Mouse (Mus musculus) right cerebral cortex, postnatal 4 days (tissue): ENCODE results near the gene Clcf1.
"Not testable (repeated sequence)": the region's sequence is repeated elsewhere in the genome, so short reads cannot be mapped to it uniquely, and the experiment has no call there.

Experiments
- DNase-seq: peaks from one replicate; pipeline ENCODE4 v3.0.0-alpha.2; 2022

The Clcf1 gene

GRCm38 (mm10) chr19:4219943-4220342, 5.9 kb downstream of the Clcf1 start:
- no peak for DNase-seq

DNA sequence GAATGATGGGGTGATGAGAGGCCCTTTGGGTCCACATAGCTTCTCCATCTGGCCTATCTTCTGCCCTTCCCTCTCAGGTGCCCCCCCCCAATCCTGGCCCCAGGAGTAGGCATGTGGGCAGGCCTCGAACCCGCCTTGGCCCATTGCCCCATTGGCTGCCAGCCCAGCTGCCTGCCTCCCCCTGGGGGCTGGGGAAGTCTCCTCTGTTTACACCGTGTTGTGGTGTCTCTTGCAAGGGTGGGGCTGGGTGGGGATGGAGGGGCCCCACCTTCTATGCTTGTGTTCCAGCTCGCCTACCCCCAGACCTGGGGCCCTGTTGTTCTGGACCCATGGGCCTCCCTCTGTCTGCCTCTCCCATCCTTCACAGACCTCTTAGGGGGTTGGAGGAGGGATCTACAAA, 6.4 kb downstream of the Clcf1 start:
- DNase-seq, result no peak

GRCm38 (mm10) chr19:4220957-4221743, 7.1 kb downstream of the Clcf1 start:
- no peak for DNase-seq

- DNase-seq, result no peak
Measured at GRCm38 (mm10) chr19:4222165-4222564, 8.1 kb downstream of the Clcf1 start.

DNA sequence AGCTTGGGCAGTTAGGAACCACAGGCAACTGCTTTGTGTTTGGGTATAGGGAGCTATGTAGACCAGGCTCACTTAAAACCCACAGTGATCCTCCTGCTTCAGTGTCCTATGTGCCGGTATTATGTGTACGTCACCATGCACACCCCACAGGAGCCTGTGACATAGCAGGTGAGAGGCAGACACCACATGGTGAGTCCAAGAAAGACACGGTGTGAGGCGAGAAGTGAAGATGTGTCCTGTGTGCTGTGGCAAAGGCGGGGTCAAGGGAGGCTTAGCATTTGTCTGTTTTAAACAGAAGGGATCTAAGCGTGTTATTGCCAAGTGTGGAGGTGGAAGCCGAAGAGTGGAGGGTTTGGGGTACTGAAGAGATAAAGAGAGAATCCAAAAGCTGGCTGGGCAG, 12.7 kb downstream of the Clcf1 start:
- DNase-seq, result no peak

DNA sequence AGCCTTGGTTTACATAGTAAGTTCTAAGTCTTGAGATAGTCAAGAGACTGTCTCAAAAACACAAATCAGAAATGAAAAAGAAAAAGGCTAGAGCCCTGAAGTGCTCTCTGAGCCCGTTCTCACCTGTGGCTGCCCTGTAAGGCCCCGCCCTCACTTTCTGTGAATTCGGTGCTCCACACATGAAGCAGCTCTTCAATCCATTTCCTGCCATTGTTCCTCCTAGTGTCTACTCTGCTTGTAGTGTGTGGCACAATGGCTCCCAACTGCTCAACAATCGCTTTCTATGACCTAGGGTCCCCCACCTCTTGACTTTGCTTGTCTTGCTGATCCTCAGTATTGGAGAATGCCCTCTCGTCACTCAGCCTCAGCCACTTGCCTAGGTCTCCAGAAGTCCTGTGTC, 13.4 kb downstream of the Clcf1 start:
- no peak for DNase-seq

- DNase-seq, result peak; percentile 54
Measured at GRCm38 (mm10) chr19:4227894-4228678, 14.0 kb downstream of the Clcf1 start.

GRCm38 (mm10) chr19:4228891-4229290, 14.9 kb downstream of the Clcf1 start:
- no peak for DNase-seq

DNA sequence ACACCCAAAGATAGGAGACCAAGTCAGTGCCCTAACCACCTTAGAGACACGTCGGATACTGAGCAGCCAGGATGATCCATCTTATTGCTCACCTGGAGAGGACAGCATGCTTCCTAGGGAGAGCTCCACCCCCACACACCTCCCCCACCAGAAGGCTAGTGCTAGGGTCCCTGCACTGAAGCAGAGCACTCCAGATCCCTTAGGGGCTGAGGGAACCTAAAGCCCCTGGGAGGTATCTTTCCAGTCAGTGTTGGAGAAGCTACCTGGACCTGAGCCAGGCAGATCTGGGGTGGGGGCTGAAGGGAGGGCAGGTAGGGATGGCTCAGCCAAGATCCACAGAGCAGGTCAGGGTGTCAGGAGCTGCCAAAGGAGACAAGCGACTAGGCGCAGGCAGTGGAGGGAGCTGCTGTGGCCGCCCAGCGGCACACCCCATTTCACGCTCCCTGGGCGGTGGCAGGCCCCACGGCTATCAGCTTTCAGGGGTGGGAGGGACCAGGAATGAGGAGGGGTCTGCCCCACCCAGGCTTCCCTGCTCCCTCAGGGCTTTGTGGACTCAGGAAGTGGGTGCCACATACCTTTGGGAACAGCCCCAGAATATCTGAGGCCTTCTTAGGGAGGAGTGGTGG, 15.5 kb downstream of the Clcf1 start:
- DNase-seq, result no peak

DNA sequence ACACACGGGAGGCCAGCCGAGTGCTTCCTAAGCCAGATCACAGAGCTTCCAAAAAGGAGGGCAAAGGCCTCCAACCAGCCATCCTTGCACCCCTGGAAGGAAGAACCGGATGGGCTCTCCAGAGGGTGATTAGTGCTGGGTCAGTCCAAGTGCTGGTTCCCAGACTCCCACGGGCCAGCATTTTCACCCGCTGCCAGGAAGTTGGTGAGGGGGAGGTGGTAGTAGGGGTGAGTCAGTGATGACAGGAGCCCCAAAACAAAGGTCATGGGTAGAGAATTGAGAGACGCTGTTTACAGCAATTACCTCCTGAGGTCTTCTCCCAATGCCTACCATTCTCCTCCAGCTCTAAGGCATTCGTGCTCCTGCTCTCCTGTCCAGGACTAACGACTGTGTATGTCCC, 16.4 kb downstream of the Clcf1 start:
- DNase-seq, result no peak

- peak; percentile 95 for DNase-seq
Measured at GRCm38 (mm10) chr19:4231253-4232185, 17.5 kb downstream of the Clcf1 start, which contains the start of gene Pold4. Gene Pold4, plus strand, starts transcription at chr19:4231899.

GRCm38 (mm10) chr19:4232186-4232572, 18.1 kb downstream of the Clcf1 start:
- no peak for DNase-seq

DNA sequence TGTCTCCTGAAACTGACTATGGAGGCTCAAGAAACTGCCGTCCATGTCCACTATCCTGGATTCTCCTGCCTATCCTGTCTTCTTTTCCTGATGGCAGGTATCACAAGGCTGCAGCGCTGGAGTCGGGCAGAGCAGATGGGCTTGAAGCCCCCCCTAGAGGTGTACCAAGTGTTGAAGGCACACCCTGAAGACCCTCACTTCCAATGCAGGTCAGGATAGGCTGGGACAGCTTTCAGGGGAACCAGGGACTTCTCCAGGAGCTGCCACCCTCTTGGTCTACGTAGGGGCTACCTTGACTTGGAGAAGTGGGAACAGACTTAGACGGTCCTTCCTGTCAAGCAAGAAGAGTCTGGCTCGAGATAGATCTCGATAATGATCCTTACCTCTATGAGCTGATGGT, 18.6 kb downstream of the Clcf1 start:
- no peak for DNase-seq

DNA sequence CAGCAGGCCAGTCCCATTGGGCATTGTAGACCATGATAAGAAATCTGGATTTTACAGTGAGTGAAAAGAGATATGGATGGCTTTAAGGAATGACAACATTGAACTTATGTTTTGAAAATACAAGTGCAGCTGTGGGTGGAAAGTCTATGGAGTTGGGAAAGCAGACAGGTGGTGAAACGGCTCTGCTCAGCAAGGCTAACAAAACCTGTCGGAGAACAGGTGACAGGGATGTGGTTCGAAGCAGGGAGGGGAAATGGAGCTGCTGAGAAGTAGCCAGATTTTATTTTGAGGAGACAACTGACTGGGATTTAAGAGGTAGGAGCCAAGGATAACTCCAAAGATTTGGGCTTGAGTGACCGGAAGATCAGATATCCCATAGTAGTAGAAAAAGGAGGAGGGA, 20.5 kb downstream of the Clcf1 start:
- DNase-seq, result no peak

DNA sequence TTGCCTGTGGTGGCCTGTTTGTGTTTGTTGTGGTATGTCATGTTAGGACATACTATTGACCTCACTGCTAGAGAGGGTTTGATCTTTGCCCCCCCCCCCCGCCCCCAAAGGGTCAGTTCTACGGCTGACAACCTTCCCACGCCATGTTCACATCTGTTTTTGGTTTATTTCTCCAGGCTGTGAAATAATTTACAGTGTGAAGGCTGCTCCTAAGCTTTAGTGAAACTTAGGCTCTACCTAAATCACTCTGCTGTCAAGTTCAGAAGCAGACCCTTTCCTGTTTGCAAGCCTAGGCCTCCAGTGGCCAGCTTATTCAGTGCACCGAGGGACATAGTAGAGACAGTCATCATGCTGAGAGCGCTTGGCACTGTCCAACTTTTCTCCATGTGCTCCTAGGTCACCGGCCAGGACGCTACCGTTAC, 26.2 kb downstream of the Clcf1 start:
- no peak for DNase-seq

GRCm38 (mm10) chr19:4242416-4242815, 28.4 kb downstream of the Clcf1 start:
- no peak for DNase-seq

- DNase-seq, result no peak
Measured at GRCm38 (mm10) chr19:4244775-4245174, 30.7 kb downstream of the Clcf1 start.

GRCm38 (mm10) chr19:4247010-4247409, 33.0 kb downstream of the Clcf1 start:
- no peak for DNase-seq

GRCm38 (mm10) chr19:4248683-4249082, 34.6 kb downstream of the Clcf1 start:
- not testable (repeated sequence) for DNase-seq

DNA sequence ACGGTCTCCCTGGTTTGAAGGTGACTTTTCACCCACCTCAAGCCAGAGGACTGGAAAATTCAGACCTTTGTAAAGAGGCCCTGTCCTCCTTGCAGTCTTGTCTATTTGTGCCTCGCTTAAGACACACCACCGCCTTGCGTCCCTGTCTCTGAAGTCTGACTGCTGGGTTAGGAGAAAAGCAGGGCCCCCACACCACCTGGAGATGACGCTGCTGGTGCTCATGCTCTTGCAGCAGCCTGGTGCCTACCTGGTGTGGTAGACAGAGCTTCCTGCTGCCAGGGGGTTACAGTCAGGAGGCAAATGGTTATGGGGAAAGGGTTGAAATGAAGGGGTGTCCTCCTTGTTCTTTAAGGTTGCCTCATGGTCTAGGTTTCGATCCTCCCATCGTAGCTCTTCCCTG, 40.2 kb downstream of the Clcf1 start:
- DNase-seq, result no peak

DNA sequence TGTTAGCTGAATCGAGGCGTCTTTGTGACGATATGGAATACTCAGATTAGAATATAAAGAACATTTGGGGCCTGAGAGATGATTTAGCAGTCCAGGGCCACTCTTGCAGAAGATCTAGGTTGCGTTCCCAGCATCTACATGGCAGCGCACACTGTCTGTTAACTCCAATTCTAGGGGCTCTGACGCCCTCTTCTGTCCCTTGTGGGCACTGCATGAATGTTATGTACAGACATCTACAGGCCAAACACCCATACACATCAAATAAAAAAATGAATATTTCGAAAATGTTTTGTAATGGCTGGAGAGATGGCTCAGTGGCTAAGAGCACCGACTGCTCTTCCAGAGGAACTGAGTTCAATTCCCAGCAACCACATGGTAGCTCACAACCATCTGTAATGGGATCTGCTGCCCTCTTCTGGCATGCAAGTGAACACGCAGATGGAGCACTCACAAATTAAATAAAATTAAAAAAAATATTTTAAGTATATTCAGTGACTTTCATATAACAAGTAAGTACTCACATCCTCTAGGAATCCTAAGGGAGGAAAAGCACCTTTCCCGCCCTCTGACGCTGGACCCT, 41.6 kb downstream of the Clcf1 start:
- DNase-seq, result no peak

- peak; percentile 96 for DNase-seq
Measured at GRCm38 (mm10) chr19:4257216-4257896, 43.3 kb downstream of the Clcf1 start.
